Mouse (Mus musculus) myocyte (in vitro differentiated cells): ENCODE results near the gene Ampd2. TPM values are rescaled to one million over a fixed set of nuclear protein-coding genes. Genes with fewer than 3 reads are reported as not detected.

ENCODE experiments used
- H3K27me3 ChIP-seq: one replicate; pipeline ENCODE4 v1.6.1; 2011; ENCODE audit not compliant: control insufficient read depth, insufficient read depth, insufficient read length
- H3K36me3 ChIP-seq: one replicate; pipeline ENCODE4 v1.6.1; 2011; ENCODE audit not compliant: control insufficient read depth, insufficient read depth
- H3K4me2 ChIP-seq: one replicate; pipeline ENCODE4 v1.6.1; 2011; ENCODE audit warnings: low read depth, control low read depth
- H3K4me3 ChIP-seq: one replicate; pipeline ENCODE4 v1.5.1; 2011; ENCODE audit warnings: mild to moderate bottlenecking, control low read depth, moderate library complexity
- H3K79me2 ChIP-seq: one replicate; pipeline ENCODE4 v1.6.1; 2011; ENCODE audit not compliant: control insufficient read depth, insufficient read depth
- H3ac ChIP-seq: one replicate; pipeline ENCODE4 v1.6.1; 2011; ENCODE audit not compliant: control insufficient read depth, insufficient read length
- CEBPB ChIP-seq: IDR thresholded peaks from 2 replicates; pipeline ENCODE4 v1.6.1; 2011; ENCODE audit warnings: mild to moderate bottlenecking, moderate library complexity; ENCODE audit not compliant: poor library complexity, insufficient read depth, severe bottlenecking
- E2F4 ChIP-seq: IDR thresholded peaks from one replicate; pipeline ENCODE4 v1.6.1; 2011; ENCODE audit warnings: mild to moderate bottlenecking, control low read depth, moderate library complexity; ENCODE audit not compliant: insufficient read depth
- MAX ChIP-seq: IDR thresholded peaks from one replicate; pipeline ENCODE4 v1.6.1; 2011; ENCODE audit warnings: low read depth, mild to moderate bottlenecking, control low read depth
- MYOD1 ChIP-seq, 3 experiments: IDR thresholded peaks; one replicate each; pipeline ENCODE4 v1.6.1; 2011; ENCODE audit warnings: control low read depth in 2 of 3, low read depth in 2 of 3, mild to moderate bottlenecking in 2 of 3, moderate library complexity in 1 of 3; ENCODE audit not compliant: insufficient read length in 2 of 3, control insufficient read depth in 1 of 3
- MYOG ChIP-seq, 3 experiments: IDR thresholded peaks; one replicate each; pipeline ENCODE4 v1.6.1; 2011; ENCODE audit warnings: control low read depth in 2 of 3, low read depth in 2 of 3, mild to moderate bottlenecking in 2 of 3; ENCODE audit not compliant: insufficient read length in 2 of 3, control insufficient read depth in 1 of 3, insufficient read depth in 1 of 3
- POLR2A ChIP-seq: IDR thresholded peaks from one replicate; pipeline ENCODE4 v1.6.1; 2011; ENCODE audit warnings: low read depth, mild to moderate bottlenecking, control low read depth, moderate library complexity; ENCODE audit not compliant: insufficient read length
- POLR2AphosphoS2 ChIP-seq: IDR thresholded peaks from one replicate; pipeline ENCODE4 v1.6.1; 2011; ENCODE audit warnings: low read depth, control low read depth; ENCODE audit not compliant: insufficient read length
- REST ChIP-seq: IDR thresholded peaks from one replicate; pipeline ENCODE4 v1.6.1; 2011; ENCODE audit warnings: mild to moderate bottlenecking, control low read depth, moderate library complexity; ENCODE audit not compliant: insufficient read depth, insufficient read length
- SRF ChIP-seq: IDR thresholded peaks from one replicate; pipeline ENCODE4 v1.6.1; 2011; ENCODE audit warnings: low read depth; ENCODE audit not compliant: control insufficient read depth, insufficient read length
- TCF12 ChIP-seq: IDR thresholded peaks from one replicate; pipeline ENCODE4 v1.6.1; 2011; ENCODE audit warnings: mild to moderate bottlenecking, control low read depth; ENCODE audit not compliant: poor library complexity, insufficient read depth, severe bottlenecking
- TCF3 ChIP-seq: IDR thresholded peaks from one replicate; pipeline ENCODE4 v1.6.1; 2011; ENCODE audit warnings: low read depth, control low read depth; ENCODE audit not compliant: insufficient read length
- USF1 ChIP-seq: IDR thresholded peaks from one replicate; pipeline ENCODE4 v1.6.1; 2011; ENCODE audit warnings: low read depth, mild to moderate bottlenecking, control low read depth, moderate library complexity
- polyA plus RNA-seq: library from polyadenylated mRNA; unstranded; fragments of >200 nt; fragmentation: generic; extraction: Trizol; gene quantifications from one replicate; pipeline ENCODE4 v1.2.1, GENCODE M21; 2012; ENCODE audit warnings: missing spikeins

The Ampd2 gene
- polyA plus RNA-seq, 1 experiment, result 32.6 TPM

DNA sequence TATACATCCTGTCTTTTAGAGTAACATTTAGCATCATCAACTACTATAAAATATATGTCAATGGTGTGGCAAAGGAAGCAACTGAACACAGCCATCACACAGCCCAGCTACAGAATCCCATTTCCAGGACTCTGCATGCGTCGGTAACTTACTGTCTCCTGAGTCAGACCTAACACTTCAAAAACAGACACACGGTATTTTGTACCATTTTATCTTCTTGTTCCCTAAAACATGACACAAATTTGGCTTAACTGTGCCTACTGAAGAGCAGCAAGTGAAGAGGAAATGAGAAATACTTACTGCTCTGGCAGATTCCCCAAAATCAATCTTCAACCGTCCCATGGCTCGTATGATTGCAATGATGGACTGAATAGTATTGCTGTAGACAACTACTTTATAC is 36.8 kb upstream of the Ampd2 start:
- Histone ChIP-seq H3ac (no peak overlapping the region), H3K4me3 (no peak overlapping the region), H3K79me2 (peaks cover 38% of the 10 kb centered on the region), H3K27me3 (no peaks in the 10 kb centered on the region), H3K4me2 (no peak overlapping the region), H3K36me3 (peaks cover 22% of the 10 kb centered on the region)
- no peak for TF ChIP-seq E2F4
- TF ChIP-seq MYOG (IDR thresholded peaks at IDR 0.05; ENCODE audit: control insufficient read depth in 1 of 3, insufficient read depth in 1 of 3, insufficient read length in 2 of 3, low read depth in 2 of 3), result no peak
- no peak for TF ChIP-seq MYOD1 (IDR thresholded peaks at IDR 0.05; ENCODE audit: control insufficient read depth in 1 of 3, insufficient read length in 2 of 3, low read depth in 2 of 3)
- TF ChIP-seq MAX, result no peak
- TF ChIP-seq POLR2A, result no peak
- TF ChIP-seq USF1, result no peak
- no peak for TF ChIP-seq TCF3
- TF ChIP-seq TCF12, result no peak
- no peak for TF ChIP-seq REST
- no peak for TF ChIP-seq CEBPB
- TF ChIP-seq POLR2AphosphoS2, result no peak
- no peak for TF ChIP-seq SRF

DNA sequence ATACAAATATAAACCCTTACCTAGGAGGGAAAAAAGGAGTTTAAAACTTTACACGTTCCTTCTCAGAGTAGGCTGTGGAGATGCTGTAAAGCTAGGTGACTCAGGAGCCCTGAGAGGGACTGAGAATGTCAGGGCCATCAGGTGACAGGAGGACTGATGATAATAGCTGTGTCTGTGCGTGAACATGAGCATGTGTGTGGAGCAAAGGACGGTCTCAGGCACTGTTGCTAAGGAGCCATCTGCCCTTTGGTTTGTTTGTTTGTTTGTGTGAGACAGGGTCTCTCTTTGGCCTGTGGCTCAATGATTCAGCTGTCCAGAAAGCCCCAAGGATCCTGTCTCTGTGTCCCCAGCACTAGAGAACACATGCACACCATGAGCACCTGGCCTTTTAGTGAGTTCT is 34.6 kb upstream of the Ampd2 start:
- peaks cover 18% of the 10 kb centered on the region for H3K79me2 ChIP-seq
- H3K27me3 ChIP-seq, result no peaks in the 10 kb centered on the region
- TF ChIP-seq SRF (no peak), USF1 (no peak), E2F4 (no peak), MYOD1 (IDR thresholded peaks at IDR 0.05; ENCODE audit: control insufficient read depth in 1 of 3, insufficient read length in 2 of 3, low read depth in 2 of 3) (no peak), POLR2AphosphoS2 (no peak), REST (no peak), TCF12 (no peak), POLR2A (no peak), MAX (no peak), TCF3 (no peak), MYOG (IDR thresholded peaks at IDR 0.05; ENCODE audit: control insufficient read depth in 1 of 3, insufficient read depth in 1 of 3, insufficient read length in 2 of 3, low read depth in 2 of 3) (no peak)
- peaks cover 30% of the 10 kb centered on the region for H3K36me3 ChIP-seq
- no peak overlapping the region for H3K4me3 ChIP-seq
- no peak overlapping the region for H3ac ChIP-seq
- no peak overlapping the region for H3K4me2 ChIP-seq

DNA sequence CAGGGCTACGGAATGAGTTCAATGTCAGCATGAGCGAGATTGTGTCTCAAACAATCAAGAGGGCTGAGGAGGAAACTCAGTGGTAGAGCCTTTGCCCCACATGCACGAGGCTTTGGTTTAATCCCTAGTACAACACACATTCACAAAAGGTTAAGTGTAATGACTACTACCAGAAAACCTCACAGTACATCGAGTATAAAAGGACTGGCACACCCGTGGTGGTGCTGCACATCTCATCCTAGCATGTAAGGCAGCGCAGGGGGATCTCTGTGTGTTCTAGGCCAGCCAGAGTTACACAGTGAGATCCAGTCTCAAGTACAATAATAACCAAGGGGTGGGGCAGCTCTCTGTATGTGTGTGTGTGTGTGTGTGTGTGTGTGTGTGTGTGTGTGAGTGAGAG is 31.0 kb upstream of the Ampd2 start:
- H3K36me3 ChIP-seq, result peaks cover 46% of the 10 kb centered on the region
- H3K4me3 ChIP-seq, result no peak overlapping the region
- no peak overlapping the region for H3ac ChIP-seq
- H3K79me2 ChIP-seq, result no peaks in the 10 kb centered on the region
- TF ChIP-seq POLR2A, result no peak
- TF ChIP-seq MAX, result no peak
- no peak overlapping the region for H3K4me2 ChIP-seq
- no peaks in the 10 kb centered on the region for H3K27me3 ChIP-seq

- Histone ChIP-seq H3K36me3 (peaks cover 58% of the 10 kb centered on the region), H3K79me2 (no peaks in the 10 kb centered on the region), H3K4me3 (no peak overlapping the region), H3ac (no peak overlapping the region), H3K4me2 (no peak overlapping the region), H3K27me3 (no peaks in the 10 kb centered on the region)
- TF ChIP-seq USF1 (no peak), CEBPB (no peak), TCF3 (no peak), MYOD1 (IDR thresholded peaks at IDR 0.05; ENCODE audit: control insufficient read depth in 1 of 3, insufficient read length in 2 of 3, low read depth in 2 of 3) (no peak), REST (no peak), TCF12 (no peak), POLR2AphosphoS2 (no peak), MYOG (IDR thresholded peaks at IDR 0.05; ENCODE audit: control insufficient read depth in 1 of 3, insufficient read depth in 1 of 3, insufficient read length in 2 of 3, low read depth in 2 of 3) (no peak), MAX (no peak)
These were observed 27.3 kb upstream of the Ampd2 start for GRCm38 (mm10) chr3:108113591-108114289.

DNA sequence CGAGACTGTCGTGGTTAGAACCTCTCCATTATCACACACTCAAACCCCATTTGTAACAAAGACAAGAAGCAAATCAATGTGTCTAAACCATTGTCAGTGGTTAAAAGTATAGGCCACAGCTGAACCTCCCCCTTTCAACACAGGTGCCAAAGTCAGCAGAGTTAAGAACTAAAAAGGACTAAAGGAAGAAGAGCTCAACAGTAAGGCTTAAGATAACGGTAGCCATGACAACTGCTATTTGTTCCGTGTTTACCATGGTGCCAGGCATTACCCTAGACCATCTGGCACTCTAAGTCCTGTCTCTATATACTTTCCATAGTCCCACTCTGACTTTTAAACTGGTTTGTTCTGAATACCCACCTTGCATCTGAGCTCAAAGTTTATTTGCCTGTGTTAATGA is 26.2 kb upstream of the Ampd2 start:
- H3ac ChIP-seq, result no peak overlapping the region
- no peak overlapping the region for H3K4me2 ChIP-seq
- H3K4me3 ChIP-seq, result no peak overlapping the region
- peaks cover 69% of the 10 kb centered on the region for H3K36me3 ChIP-seq
- no peaks in the 10 kb centered on the region for H3K79me2 ChIP-seq
- TF ChIP-seq MAX (no peak), USF1 (no peak), E2F4 (no peak), POLR2A (no peak), REST (no peak), SRF (no peak), MYOG (IDR thresholded peaks at IDR 0.05; ENCODE audit: control insufficient read depth in 1 of 3, insufficient read depth in 1 of 3, insufficient read length in 2 of 3, low read depth in 2 of 3) (no peak), TCF3 (no peak), MYOD1 (IDR thresholded peaks at IDR 0.05; ENCODE audit: control insufficient read depth in 1 of 3, insufficient read length in 2 of 3, low read depth in 2 of 3) (no peak), POLR2AphosphoS2 (no peak), TCF12 (no peak), CEBPB (no peak)
- H3K27me3 ChIP-seq, result no peaks in the 10 kb centered on the region
